Comparison of ENCODE assay signal across 8 mouse cellular contexts in the genomic region with DNA sequence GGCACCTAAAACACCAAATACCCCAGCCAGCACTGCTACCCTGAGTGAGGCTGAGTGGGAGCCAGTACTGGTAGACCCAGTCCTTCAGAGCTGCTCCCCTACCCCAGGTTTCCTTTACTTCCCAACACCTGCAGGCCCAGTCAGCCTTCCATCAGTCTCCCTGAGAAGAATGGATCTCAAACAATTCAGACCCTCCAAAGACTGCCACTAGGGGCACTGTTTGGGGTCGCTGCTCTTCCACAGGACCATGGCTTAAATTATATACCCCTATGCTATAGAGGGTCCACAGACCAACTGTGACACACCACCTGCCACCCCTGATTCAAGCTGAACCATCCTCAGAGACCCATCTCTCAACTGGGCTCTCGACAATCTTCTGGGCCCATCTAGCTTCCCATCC. TPM values are rescaled to one million over a fixed set of nuclear protein-coding genes. Genes with fewer than 3 reads are reported as not detected.
DNase-seq lines count a peak whose midpoint lies in the region; ATAC-seq and TF ChIP-seq lines count a peak whose summit lies in the region.

No protein-coding gene starts in this region.

- no peaks in the 10 kb centered on the region for H3K36me3 ChIP-seq in kidney, adult 2 months (ENCODE audit: control insufficient read depth, insufficient read depth, low read length)
- H3K36me3 ChIP-seq in kidney, embryonic 15.5 days, result peaks cover 31% of the 10 kb centered on the region
- H3K36me3 ChIP-seq in limb, embryonic 10.5 days, result peaks cover 51% of the 10 kb centered on the region

- H3K4me3 ChIP-seq in kidney, adult 2 months (ENCODE audit: insufficient read depth, low read depth, low read length), result no peak overlapping the region
- no peak overlapping the region for H3K4me3 ChIP-seq in kidney, embryonic 15.5 days (replicated peaks)
- H3K4me3 ChIP-seq in bone marrow macrophage, adult 2 months (ENCODE audit: insufficient read depth, low read length), result no peak overlapping the region; the same call in 1 of the 2 replicates
- H3K4me3 ChIP-seq in limb, embryonic 10.5 days, result no peak overlapping the region

- no peaks in the 10 kb centered on the region for H3K27me3 ChIP-seq in kidney, adult 2 months (replicated peaks; ENCODE audit: control insufficient read depth, insufficient read depth, low read length)
- no peaks in the 10 kb centered on the region for H3K27me3 ChIP-seq in kidney, embryonic 15.5 days
- H3K27me3 ChIP-seq in limb, embryonic 10.5 days (ENCODE audit: low read depth, poor library complexity, severe bottlenecking), result no peaks in the 10 kb centered on the region

- no peak overlapping the region for H3K9ac ChIP-seq in kidney, embryonic 15.5 days

- H3K4me2 ChIP-seq in kidney, embryonic 15.5 days, result no peak overlapping the region

- WGBS in kidney, adult 2 months, result 43% methylated on average over 2 of the region's 2 CpGs
- 52% methylated on average over 2 of the region's 2 CpGs for WGBS in kidney, embryonic 15.5 days
- 46% methylated on average over 2 of the region's 2 CpGs for WGBS in limb, embryonic 10.5 days

- no peak for ATAC-seq in kidney, embryonic 15.5 days (replicated peaks; ENCODE audit: low FRiP score)

- H3K27ac ChIP-seq in kidney, adult 2 months (ENCODE audit: insufficient read depth, low read depth, low read length), result no peak overlapping the region
- H3K27ac ChIP-seq in kidney, embryonic 15.5 days, result no peak overlapping the region
- H3K27ac ChIP-seq in bone marrow macrophage, adult 2 months (ENCODE audit: insufficient read depth, low read depth, low read length), result peak overlapping the region; percentile 73
- no peak overlapping the region for H3K27ac ChIP-seq in limb, embryonic 10.5 days

- no peak for TF ChIP-seq POLR2A in kidney, adult 2 months (IDR thresholded peaks at IDR 0.05; ENCODE audit: low read depth, low read length)
- TF ChIP-seq POLR2A in bone marrow macrophage, adult 2 months (IDR thresholded peaks at IDR 0.05; ENCODE audit: borderline replicate concordance, low read depth, low read length), result no peak

- peaks cover 34% of the 10 kb centered on the region for H3K4me1 ChIP-seq in kidney, adult 2 months (ENCODE audit: control insufficient read depth, insufficient read depth, low read length)
- peaks cover 47% of the 10 kb centered on the region for H3K4me1 ChIP-seq in kidney, embryonic 15.5 days
- peaks cover 43% of the 10 kb centered on the region for H3K4me1 ChIP-seq in bone marrow macrophage, adult 2 months (ENCODE audit: control insufficient read depth, insufficient read depth, low read length)
- peaks cover 40% of the 10 kb centered on the region for H3K4me1 ChIP-seq in limb, embryonic 10.5 days

- DNase-seq in kidney, adult 2 months, result no peak
- peak; percentile 53 for DNase-seq in limb, embryonic 10.5 days (ENCODE audit: low spot score)
- peak; percentile 76 for DNase-seq in retina, embryonic 14.5 days (ENCODE audit: low spot score)
- DNase-seq in adrenal gland, adult (ENCODE audit: inconsistent age in 2 of 2, low spot score in 1 of 2), result no peak
- DNase-seq in layer of hippocampus, postnatal 10 days (ENCODE audit: low spot score in 2 of 2), result no peak
- no peak for DNase-seq in layer of hippocampus, adult 9-11 months

- 0 out of 2 replicates have a peak, but pooled peaks have one; percentile 20 for TF ChIP-seq CTCF in kidney, adult 2 months (conservative IDR thresholded peaks at IDR 0.05; ENCODE audit: insufficient read depth, insufficient read length, low read depth, low read length)
- TF ChIP-seq CTCF in bone marrow macrophage, adult 2 months (IDR thresholded peaks at IDR 0.05; ENCODE audit: low read depth, low read length), result no peak

- no peaks in the 10 kb centered on the region for H3K9me3 ChIP-seq in kidney, embryonic 15.5 days (replicated peaks)
- no peaks in the 10 kb centered on the region for H3K9me3 ChIP-seq in limb, embryonic 10.5 days (replicated peaks)

RNA-seq across cellular contexts. Expression of gene Ppp1r37, which starts 3.9 kb away (rescaled TPM):
- 87.0 and 92.0 TPM in 2 replicates for polyA plus RNA-seq in kidney, adult 2 months (2012; rRNA removed)
- 21.3 and 24.4 TPM in 2 replicates for polyA plus RNA-seq in kidney, embryonic 15.5 days (2015; fragmentation: Nextera tagmentation; extraction: Ambion mirVana)
- polyA plus RNA-seq in bone marrow macrophage, adult 2 months (2012; ENCODE audit: insufficient read depth, insufficient read length, missing spikeins), result 19.3 and 25.7 TPM in 2 replicates
- 25.9 and 27.2 TPM in 2 replicates for polyA plus RNA-seq in limb, embryonic 10.5 days (2016; fragmentation: Nextera tagmentation; extraction: Ambion mirVana)
- total RNA-seq in layer of hippocampus, postnatal 10 days (2021), result 10 to 100 TPM; 82.0 to 83.6 TPM

RNA-seq across cellular contexts. Expression of gene Zfp296, which starts 18.1 kb away (rescaled TPM):
- 2.7 and 3.3 TPM in 2 replicates for polyA plus RNA-seq in kidney, adult 2 months (2012; rRNA removed)
- 0.55 and 0.66 TPM in 2 replicates for polyA plus RNA-seq in kidney, embryonic 15.5 days (2015; fragmentation: Nextera tagmentation; extraction: Ambion mirVana)
- 0.60 TPM in 1 of 2 replicates, not detected in the other for polyA plus RNA-seq in bone marrow macrophage, adult 2 months (2012; ENCODE audit: insufficient read depth, insufficient read length, missing spikeins)
- 0.71 and 0.93 TPM in 2 replicates for polyA plus RNA-seq in limb, embryonic 10.5 days (2016; fragmentation: Nextera tagmentation; extraction: Ambion mirVana)
- total RNA-seq in layer of hippocampus, postnatal 10 days (2021), result not detected

RNA-seq across cellular contexts. Expression of gene Gemin7, which starts 18.4 kb away (rescaled TPM):
- polyA plus RNA-seq in kidney, adult 2 months (2012; rRNA removed), result 143 and 149 TPM in 2 replicates
- polyA plus RNA-seq in kidney, embryonic 15.5 days (2015; fragmentation: Nextera tagmentation; extraction: Ambion mirVana), result 148 and 161 TPM in 2 replicates
- polyA plus RNA-seq in bone marrow macrophage, adult 2 months (2012; ENCODE audit: insufficient read depth, insufficient read length, missing spikeins), result 51.6 and 52.0 TPM in 2 replicates
- 196 and 201 TPM in 2 replicates for polyA plus RNA-seq in limb, embryonic 10.5 days (2016; fragmentation: Nextera tagmentation; extraction: Ambion mirVana)
- total RNA-seq in layer of hippocampus, postnatal 10 days (2021), result 10 to 100 TPM; 41.3 to 42.5 TPM

RNA-seq across cellular contexts. Expression of gene Nkpd1, which starts 41.3 kb away (rescaled TPM):
- 0.11 and 0.16 TPM in 2 replicates for polyA plus RNA-seq in kidney, adult 2 months (2012; rRNA removed)
- polyA plus RNA-seq in kidney, embryonic 15.5 days (2015; fragmentation: Nextera tagmentation; extraction: Ambion mirVana), result 0.10 and 0.15 TPM in 2 replicates
- polyA plus RNA-seq in bone marrow macrophage, adult 2 months (2012; ENCODE audit: insufficient read depth, insufficient read length, missing spikeins), result not detected in 2 replicates
- polyA plus RNA-seq in limb, embryonic 10.5 days (2016; fragmentation: Nextera tagmentation; extraction: Ambion mirVana), result 0.10 and 0.11 TPM in 2 replicates
- total RNA-seq in layer of hippocampus, postnatal 10 days (2021), result 1 to 10 TPM in 1 of 2 experiments, under 1 TPM in 1; 0.94 to 1.0 TPM

RNA-seq across cellular contexts. Expression of gene Clasrp, which starts 45.3 kb away (rescaled TPM):
- polyA plus RNA-seq in kidney, adult 2 months (2012; rRNA removed), result 29.0 and 54.8 TPM in 2 replicates
- polyA plus RNA-seq in kidney, embryonic 15.5 days (2015; fragmentation: Nextera tagmentation; extraction: Ambion mirVana), result 50.6 and 58.6 TPM in 2 replicates
- 41.1 and 53.9 TPM in 2 replicates for polyA plus RNA-seq in bone marrow macrophage, adult 2 months (2012; ENCODE audit: insufficient read depth, insufficient read length, missing spikeins)
- polyA plus RNA-seq in limb, embryonic 10.5 days (2016; fragmentation: Nextera tagmentation; extraction: Ambion mirVana), result 59.0 and 63.4 TPM in 2 replicates
- 10 to 100 TPM; 86.8 to 98.8 TPM for total RNA-seq in layer of hippocampus, postnatal 10 days (2021)

Comparison
In these comparisons a context has a peak if more than half of its experiments do, and no peak if none do; other contexts are left out.
1. DNase-seq: peak in limb, embryonic 10.5 days (single experiment) and retina, embryonic 14.5 days (single experiment); none in kidney, adult 2 months (single experiment), adrenal gland, adult (0 of 2), layer of hippocampus, postnatal 10 days (0 of 2) and layer of hippocampus, adult 9-11 months (single experiment).